Mouse (Mus musculus) frontal cortex, postnatal 10 days (tissue): ENCODE measurements at regions not wholly inside any gene's neighbourhood (a gene's known extent, or its start where the extent isn't known, plus 50 kb on each side); places are given as distances from the start of the nearest gene placed in this dataset.

Experiments
- DNase-seq, 2 experiments: peaks; one replicate each; pipeline ENCODE4 v3.0.0; 2022; ENCODE audit warnings: low spot score in 2 of 2, mixed read lengths in 1 of 2

GRCm38 (mm10) chr7:111337053-111337452 is 254.2 kb upstream of the Eif4g2 start:
- DNase-seq, result no peak

GRCm38 (mm10) chr7:111322901-111323300 is 240.1 kb upstream of the Eif4g2 start:
- DNase-seq, result peak; percentile 16 to 18

GRCm38 (mm10) chr7:111319917-111320316 is 237.1 kb upstream of the Eif4g2 start:
- no peak for DNase-seq

- no peak for DNase-seq
Measured at GRCm38 (mm10) chr7:111316479-111316990, 233.7 kb upstream of the Eif4g2 start.

- no peak for DNase-seq
Measured at GRCm38 (mm10) chr7:111313921-111314320, 231.1 kb upstream of the Eif4g2 start.

GRCm38 (mm10) chr7:111305196-111305595 is 222.4 kb upstream of the Eif4g2 start:
- no peak for DNase-seq

- DNase-seq, result peak; percentile 24 to 40
Measured at GRCm38 (mm10) chr7:111301791-111302488, 219.1 kb upstream of the Eif4g2 start.

- peak in 1 of 2 experiments; percentile 13 for DNase-seq
Measured at GRCm38 (mm10) chr7:111297174-111297902, 214.5 kb upstream of the Eif4g2 start.

- no peak for DNase-seq
Measured at GRCm38 (mm10) chr7:111283411-111283955, 200.7 kb upstream of the Eif4g2 start.

- DNase-seq, result no peak
Measured at GRCm38 (mm10) chr7:111282314-111282713, 199.5 kb upstream of the Eif4g2 start.

- no peak for DNase-seq
Measured at GRCm38 (mm10) chr7:111277703-111278102, 194.9 kb upstream of the Eif4g2 start.

GRCm38 (mm10) chr7:111273839-111274238 is 191.0 kb upstream of the Eif4g2 start:
- no peak for DNase-seq

- no peak for DNase-seq
Measured at GRCm38 (mm10) chr7:111270874-111271273, 188.0 kb upstream of the Eif4g2 start.

GRCm38 (mm10) chr7:111268197-111268596 is 185.4 kb upstream of the Eif4g2 start:
- DNase-seq, result no peak

- no peak for DNase-seq
Measured at GRCm38 (mm10) chr7:111263302-111263701, 180.5 kb upstream of the Eif4g2 start.

GRCm38 (mm10) chr7:111259630-111260574 is 177.1 kb upstream of the Eif4g2 start:
- no peak for DNase-seq

GRCm38 (mm10) chr7:111257842-111258241 is 175.0 kb upstream of the Eif4g2 start:
- DNase-seq, result no peak

- DNase-seq, result no peak
Measured at GRCm38 (mm10) chr7:111256199-111256598, 173.4 kb upstream of the Eif4g2 start.

GRCm38 (mm10) chr7:111249606-111250005 is 166.8 kb upstream of the Eif4g2 start:
- DNase-seq, result peak in 1 of 2 experiments; percentile 57

- DNase-seq, result no peak
Measured at GRCm38 (mm10) chr7:111245488-111245887, 162.7 kb upstream of the Eif4g2 start.

GRCm38 (mm10) chr7:111245067-111245466 is 162.2 kb upstream of the Eif4g2 start:
- DNase-seq, result no peak
